In the genomic region with DNA sequence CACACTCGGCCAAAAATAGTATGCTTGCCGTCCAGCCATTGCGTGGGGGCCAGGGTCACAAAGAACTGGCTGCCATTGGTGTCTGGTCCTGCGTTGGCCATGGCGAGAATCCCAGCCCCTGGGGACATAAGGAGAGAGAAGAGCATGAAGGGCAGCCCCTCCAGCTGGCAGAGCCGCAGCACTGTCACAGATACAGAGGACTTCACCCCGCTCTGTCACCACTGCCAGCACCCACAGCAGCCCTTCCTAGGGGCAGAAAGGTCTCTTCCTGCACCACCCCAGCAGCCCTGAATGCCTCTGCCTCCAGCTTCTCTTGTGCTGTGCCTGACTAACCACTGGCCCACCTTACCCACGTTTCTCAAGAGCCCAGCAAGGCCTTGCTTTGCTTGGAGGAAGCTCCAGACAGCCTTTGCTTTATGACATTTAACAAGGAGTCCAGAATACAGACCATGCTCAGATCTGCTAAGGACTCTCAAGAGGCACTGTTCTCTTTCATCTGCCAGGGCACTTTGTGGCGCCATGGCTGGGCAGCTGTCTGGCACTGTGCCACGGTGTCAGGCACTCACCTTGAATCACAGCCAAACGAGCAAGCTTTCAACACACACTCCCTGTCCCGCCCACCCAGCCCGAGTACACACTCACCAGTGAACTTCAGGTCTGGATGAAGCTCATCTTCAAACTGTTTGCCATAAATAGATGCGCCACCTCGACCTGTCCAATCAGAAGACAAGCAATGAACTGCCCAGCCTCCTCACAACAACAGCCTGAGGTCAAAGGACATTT, we compare ENCODE assay signal across 9 mouse cellular contexts. TPM values are rescaled to one million over a fixed set of nuclear protein-coding genes. Genes with fewer than 3 reads are reported as not detected.
A peak's percentile ranks its signal among the peaks of the same experiment; 100 is the strongest.
DNase-seq lines count a peak whose midpoint lies in the region; ATAC-seq lines count a peak whose summit lies in the region.
"Had no signal": no experiment of that assay in that cellular context is flagged by ENCODE, and none has a peak within 500 bp of the region (broad histone marks: within the 10 kb centered on the region; RNA-seq: fewer than 3 reads in every experiment).

No protein-coding gene starts in this region.

- no peak overlapping the region for H3K4me3 ChIP-seq in lung, embryonic 15.5 days

- DNase-seq in left cerebral cortex, postnatal 4 days: peak; percentile 71
- no peak for DNase-seq in left cerebral cortex, postnatal 36 days (ENCODE audit: low spot score in 2 of 2)
- peak; percentile 75 to 79 for DNase-seq in adrenal gland, postnatal 4 days (ENCODE audit: low spot score in 2 of 2)
- peak; percentile 75 to 87 for DNase-seq in heart, postnatal 14 days
- DNase-seq in yolk sac, embryonic 10.5 days (ENCODE audit: low spot score): no peak
- no peak for DNase-seq in thymus, postnatal 10 days (ENCODE audit: low spot score in 2 of 2)
- DNase-seq in embryo, embryonic 10 days (ENCODE audit: low spot score): no peak

- intact Hi-C loops in left cerebral cortex, postnatal 4 days (cut with DNase I): loop anchor here (10.0 kb wide), 1 partner anchor 263 kb away; no protein-coding TSS in a partner anchor
- intact Hi-C loops in left cerebral cortex, postnatal 36 days (cut with DNase I): no loop called here
- intact Hi-C loops in heart, postnatal 14 days (cut with DNase I): no loop called here

- no peak overlapping the region; the same call in 1 of the 2 replicates for H3K4me2 ChIP-seq in lung, embryonic 15.5 days

- H3K4me1 ChIP-seq in lung, embryonic 15.5 days: peaks cover 58% of the 10 kb centered on the region

- H3K9me3 ChIP-seq in lung, embryonic 15.5 days: no peaks in the 10 kb centered on the region
- H3K9me3 ChIP-seq: G1E had no signal

- no peak overlapping the region for H3K9ac ChIP-seq in lung, embryonic 15.5 days

- H3K27ac ChIP-seq in lung, embryonic 15.5 days: peak overlapping the region; percentile 88

- WGBS in lung, embryonic 15.5 days: 49% methylated on average over 15 of the region's 15 CpGs

- no peaks in the 10 kb centered on the region for H3K27me3 ChIP-seq in lung, embryonic 15.5 days

- H3K36me3 ChIP-seq in lung, embryonic 15.5 days: peaks cover 39% of the 10 kb centered on the region

- ATAC-seq in lung, embryonic 15.5 days (ENCODE audit: borderline replicate concordance, extremely low read depth, low FRiP score, low TSS enrichment): peak; percentile 39; the same call in 1 of the 2 replicates

RNA-seq across cellular contexts. Expression of a gene that starts 12.2 kb away (rescaled TPM):
- 10 to 100 TPM; 35.1 to 40.5 TPM for total RNA-seq in left cerebral cortex, postnatal 4 days (2021)
- total RNA-seq in left cerebral cortex, postnatal 36 days (2021): 10 to 100 TPM; 16.7 to 19.0 TPM
- total RNA-seq in adrenal gland, postnatal 4 days (2021): 10 to 100 TPM; 31.2 to 33.2 TPM
- total RNA-seq in heart, postnatal 14 days (2021): 10 to 100 TPM; 28.8 to 33.5 TPM
- 169 and 174 TPM in 2 replicates for polyA plus RNA-seq in lung, embryonic 15.5 days (2015; fragmentation: Nextera tagmentation; extraction: Ambion mirVana)

RNA-seq across cellular contexts. Expression of a gene that starts 13.8 kb away (rescaled TPM):
- 10 to 100 TPM; 67.9 to 81.9 TPM for total RNA-seq in left cerebral cortex, postnatal 4 days (2021)
- total RNA-seq in left cerebral cortex, postnatal 36 days (2021): 100 to 1,000 TPM; 146 to 155 TPM
- total RNA-seq in adrenal gland, postnatal 4 days (2021): 1 to 10 TPM; 2.8 to 2.9 TPM
- total RNA-seq in heart, postnatal 14 days (2021): 1 to 10 TPM; 2.3 to 3.9 TPM
- 3.9 and 5.1 TPM in 2 replicates for polyA plus RNA-seq in lung, embryonic 15.5 days (2015; fragmentation: Nextera tagmentation; extraction: Ambion mirVana)

RNA-seq across cellular contexts. Expression of a gene that starts 16.8 kb away (rescaled TPM):
- total RNA-seq in left cerebral cortex, postnatal 4 days (2021): 100 to 1,000 TPM; 102 to 107 TPM
- total RNA-seq in left cerebral cortex, postnatal 36 days (2021): 10 to 100 TPM; 78.1 to 94.7 TPM
- 100 to 1,000 TPM; 115 to 116 TPM for total RNA-seq in adrenal gland, postnatal 4 days (2021)
- 100 to 1,000 TPM; 189 to 195 TPM for total RNA-seq in heart, postnatal 14 days (2021)
- polyA plus RNA-seq in lung, embryonic 15.5 days (2015; fragmentation: Nextera tagmentation; extraction: Ambion mirVana): 79.2 and 83.2 TPM in 2 replicates

Comparison
In these comparisons a context has a peak if more than half of its experiments do, and no peak if none do; other contexts are left out.
1. DNase-seq: peak in left cerebral cortex, postnatal 4 days (single experiment), adrenal gland, postnatal 4 days (2 of 2) and heart, postnatal 14 days (2 of 2); none in left cerebral cortex, postnatal 36 days (0 of 2), yolk sac, embryonic 10.5 days (single experiment), thymus, postnatal 10 days (0 of 2) and embryo, embryonic 10 days (single experiment).
2. RNA of a gene that starts 13.8 kb away (total RNA-seq): 146 to 155 TPM in left cerebral cortex, postnatal 36 days and 67.9 to 81.9 TPM in left cerebral cortex, postnatal 4 days; 2.3 to 3.9 TPM in heart, postnatal 14 days and 2.8 to 2.9 TPM in adrenal gland, postnatal 4 days; every median in the first group is over 10 times any median in the second.